Mouse (Mus musculus): ENCODE measurements around the gene Sema3e. TPM values are rescaled to one million over a fixed set of nuclear protein-coding genes. Genes with fewer than 3 reads are reported as not detected.
A peak's percentile ranks its signal among the peaks of the same experiment; 100 is the strongest.

Sema3e gene
- polyA plus RNA-seq, 1 experiment from 2014 or later, result 2.6 TPM

GRCm38 (mm10) chr5:14198344-14199040, 173.4 kb downstream of the Sema3e start:
- H3K36me3 ChIP-seq (ENCODE audit: control insufficient read depth, insufficient read depth, low read length), result no peaks in the 10 kb centered on the region
- no peaks in the 10 kb centered on the region for H3K27me3 ChIP-seq (ENCODE audit: control insufficient read depth, insufficient read depth, low read length)
- no peak overlapping the region for H3K9ac ChIP-seq (ENCODE audit: low read length)
- DNase-seq (ENCODE audit: low spot score) (no peak), ATAC-seq (ENCODE audit: insufficient read depth, low FRiP score, low TSS enrichment) (no peak)
- no peak overlapping the region for H3K27ac ChIP-seq (ENCODE audit: low read depth, low read length)
- H3K4me1 ChIP-seq (ENCODE audit: control insufficient read depth, insufficient read depth, low read length), result no peaks in the 10 kb centered on the region
- no peak overlapping the region for H3K4me3 ChIP-seq (ENCODE audit: low read depth, low read length)
- 76% methylated on average over 3 of the region's 3 CpGs for WGBS
- H3K4me2 ChIP-seq (ENCODE audit: low read depth), result no peak overlapping the region
- no peaks in the 10 kb centered on the region for H3K9me3 ChIP-seq (ENCODE audit: control insufficient read depth, low read length)

DNA sequence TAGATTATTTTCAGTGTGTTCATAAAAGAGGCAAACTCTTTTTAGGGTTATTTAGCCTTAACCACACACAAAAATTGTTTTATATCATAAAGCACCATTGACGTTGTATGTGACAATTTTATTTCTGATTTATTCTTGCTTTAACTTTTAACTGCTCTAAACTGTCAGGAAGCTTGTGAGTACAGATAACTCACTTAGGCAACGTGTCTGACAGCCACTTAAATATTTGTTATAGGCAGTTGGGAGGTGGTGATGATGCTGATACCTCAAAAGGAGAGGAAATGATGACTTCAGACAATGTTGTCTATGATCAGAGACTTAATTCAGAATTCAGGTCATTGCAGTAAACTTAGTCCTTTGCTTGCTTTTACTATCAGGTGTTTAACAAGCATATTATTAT, 181.7 kb downstream of the Sema3e start:
- no peak overlapping the region for H3K9ac ChIP-seq (ENCODE audit: low read length)
- WGBS, result 84% methylated on average over 2 of the region's 2 CpGs
- no peak for ATAC-seq (ENCODE audit: insufficient read depth, low FRiP score, low TSS enrichment)

GRCm38 (mm10) chr5:14209962-14210361, 184.9 kb downstream of the Sema3e start:
- WGBS, result 83% methylated on average over 3 of the region's 3 CpGs
- Histone ChIP-seq H3K4me1 (ENCODE audit: control insufficient read depth, insufficient read depth, low read length) (no peaks in the 10 kb centered on the region), H3K4me3 (ENCODE audit: low read depth, low read length) (no peak overlapping the region), H3K9ac (ENCODE audit: low read length) (no peak overlapping the region), H3K4me2 (ENCODE audit: low read depth) (no peak overlapping the region), H3K9me3 (ENCODE audit: control insufficient read depth, low read length) (no peaks in the 10 kb centered on the region), H3K36me3 (ENCODE audit: control insufficient read depth, insufficient read depth, low read length) (no peaks in the 10 kb centered on the region), H3K27ac (ENCODE audit: low read depth, low read length) (no peak overlapping the region), H3K27me3 (ENCODE audit: control insufficient read depth, insufficient read depth, low read length) (no peaks in the 10 kb centered on the region)
- ATAC-seq (ENCODE audit: insufficient read depth, low FRiP score, low TSS enrichment), result no peak
- DNase-seq (ENCODE audit: low spot score), result no peak

More for the DNA sequence above, 181.7 kb downstream of the Sema3e start:
- H3K4me1 ChIP-seq (ENCODE audit: control insufficient read depth, insufficient read depth, low read length), result no peaks in the 10 kb centered on the region
- no peaks in the 10 kb centered on the region for H3K27me3 ChIP-seq (ENCODE audit: control insufficient read depth, insufficient read depth, low read length)
- H3K27ac ChIP-seq (ENCODE audit: low read depth, low read length), result no peak overlapping the region
- no peak overlapping the region for H3K4me3 ChIP-seq (ENCODE audit: low read depth, low read length)
- DNase-seq (ENCODE audit: low spot score), result no peak
- no peak overlapping the region for H3K4me2 ChIP-seq (ENCODE audit: low read depth)
- H3K9me3 ChIP-seq (ENCODE audit: control insufficient read depth, low read length), result no peaks in the 10 kb centered on the region
- H3K36me3 ChIP-seq (ENCODE audit: control insufficient read depth, insufficient read depth, low read length), result no peaks in the 10 kb centered on the region

DNA sequence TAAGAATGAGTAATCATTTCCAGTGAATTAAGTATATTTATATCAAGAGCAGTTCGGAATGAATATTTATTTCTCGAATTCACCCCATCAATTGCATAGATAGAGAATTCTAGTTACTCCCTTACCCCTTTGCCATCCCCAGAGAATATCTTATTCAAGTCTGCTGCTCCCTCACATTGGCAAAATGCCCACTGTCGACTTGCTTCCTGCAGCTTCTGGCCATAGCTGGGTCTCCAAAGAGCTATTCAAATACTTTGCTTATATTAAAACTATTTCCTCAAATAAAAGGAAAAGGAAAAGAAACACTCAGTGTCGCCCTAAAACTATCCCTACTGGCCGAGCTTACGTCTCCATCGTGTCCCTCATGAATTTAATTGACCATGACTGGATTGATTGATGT, 191.1 kb downstream of the Sema3e start:
- WGBS, result 60% methylated on average over 7 of the region's 7 CpGs

DNA sequence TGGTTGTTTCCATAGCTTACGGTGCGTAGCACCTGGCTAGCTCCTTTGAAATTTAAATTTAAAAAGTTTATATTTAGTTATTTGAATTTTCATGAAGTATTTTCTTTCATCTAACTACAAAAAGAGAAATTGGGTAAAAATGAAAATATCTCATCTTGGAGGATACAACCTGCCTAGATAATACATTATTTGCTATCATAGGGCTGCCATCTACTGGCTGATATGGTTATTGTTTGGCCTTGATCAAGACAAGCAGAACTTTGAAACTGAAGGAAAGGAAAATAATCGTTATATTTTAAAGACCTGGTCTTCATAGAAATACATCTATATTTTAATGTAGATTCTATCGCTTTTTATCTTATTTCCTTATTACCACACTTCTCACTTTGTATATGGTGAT, 193.6 kb downstream of the Sema3e start:
- DNase-seq (ENCODE audit: low spot score) (peak; percentile 17), ATAC-seq (ENCODE audit: insufficient read depth, low FRiP score, low TSS enrichment) (0 out of 2 replicates have a peak, but pooled peaks have one; percentile 17)
- Histone ChIP-seq H3K4me2 (ENCODE audit: low read depth) (no peak overlapping the region), H3K9me3 (ENCODE audit: control insufficient read depth, low read length) (no peaks in the 10 kb centered on the region), H3K4me1 (ENCODE audit: control insufficient read depth, insufficient read depth, low read length) (no peaks in the 10 kb centered on the region), H3K27me3 (ENCODE audit: control insufficient read depth, insufficient read depth, low read length) (no peaks in the 10 kb centered on the region), H3K4me3 (ENCODE audit: low read depth, low read length) (no peak overlapping the region), H3K9ac (ENCODE audit: low read length) (no peak overlapping the region), H3K27ac (ENCODE audit: low read depth, low read length) (no peak overlapping the region), H3K36me3 (ENCODE audit: control insufficient read depth, insufficient read depth, low read length) (no peaks in the 10 kb centered on the region)
- 81% methylated on average over 4 of the region's 4 CpGs for WGBS

More for the DNA sequence above, 191.1 kb downstream of the Sema3e start:
- Histone ChIP-seq H3K36me3 (ENCODE audit: control insufficient read depth, insufficient read depth, low read length) (no peaks in the 10 kb centered on the region), H3K4me2 (ENCODE audit: low read depth) (no peak overlapping the region), H3K27me3 (ENCODE audit: control insufficient read depth, insufficient read depth, low read length) (no peaks in the 10 kb centered on the region), H3K9me3 (ENCODE audit: control insufficient read depth, low read length) (no peaks in the 10 kb centered on the region), H3K9ac (ENCODE audit: low read length) (no peak overlapping the region), H3K4me3 (ENCODE audit: low read depth, low read length) (no peak overlapping the region), H3K4me1 (ENCODE audit: control insufficient read depth, insufficient read depth, low read length) (no peaks in the 10 kb centered on the region), H3K27ac (ENCODE audit: low read depth, low read length) (no peak overlapping the region)
- no peak for DNase-seq (ENCODE audit: low spot score)
- ATAC-seq (ENCODE audit: insufficient read depth, low FRiP score, low TSS enrichment), result no peak

- WGBS, result 92% methylated on average over 6 of the region's 6 CpGs
These were observed 199.4 kb downstream of the Sema3e start for GRCm38 (mm10) chr5:14224509-14224908.

DNA sequence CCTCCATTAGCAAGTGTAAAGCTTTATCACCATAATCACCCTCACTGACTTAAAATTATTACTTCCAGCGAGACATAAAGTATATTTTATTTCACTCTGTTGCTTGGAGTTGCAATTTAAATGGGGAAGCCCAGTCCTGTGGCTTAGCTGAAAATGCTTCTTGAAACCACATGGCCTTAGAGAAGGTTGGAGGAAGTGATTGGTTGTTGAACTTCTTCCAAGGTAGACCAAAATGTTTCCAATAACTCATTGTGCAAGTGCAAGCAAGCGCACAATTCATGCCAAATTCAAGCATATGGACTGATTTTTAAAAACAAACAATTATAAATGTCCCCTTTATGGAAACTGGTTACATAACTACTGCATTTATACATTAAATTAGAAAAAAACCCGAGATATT, 206.0 kb downstream of the Sema3e start:
- Histone ChIP-seq H3K27me3 (ENCODE audit: control insufficient read depth, insufficient read depth, low read length) (no peaks in the 10 kb centered on the region), H3K4me1 (ENCODE audit: control insufficient read depth, insufficient read depth, low read length) (no peaks in the 10 kb centered on the region), H3K36me3 (ENCODE audit: control insufficient read depth, insufficient read depth, low read length) (no peaks in the 10 kb centered on the region), H3K4me2 (ENCODE audit: low read depth) (no peak overlapping the region), H3K4me3 (ENCODE audit: low read depth, low read length) (no peak overlapping the region), H3K9me3 (ENCODE audit: control insufficient read depth, low read length) (no peaks in the 10 kb centered on the region), H3K9ac (ENCODE audit: low read length) (no peak overlapping the region), H3K27ac (ENCODE audit: low read depth, low read length) (no peak overlapping the region)
- WGBS, result 87% methylated on average over 3 of the region's 3 CpGs
- ATAC-seq (ENCODE audit: insufficient read depth, low FRiP score, low TSS enrichment), result no peak
- DNase-seq (ENCODE audit: low spot score), result no peak

More at GRCm38 (mm10) chr5:14224509-14224908, 199.4 kb downstream of the Sema3e start:
- Histone ChIP-seq H3K4me1 (ENCODE audit: control insufficient read depth, insufficient read depth, low read length) (no peaks in the 10 kb centered on the region), H3K27me3 (ENCODE audit: control insufficient read depth, insufficient read depth, low read length) (no peaks in the 10 kb centered on the region), H3K27ac (ENCODE audit: low read depth, low read length) (no peak overlapping the region), H3K4me3 (ENCODE audit: low read depth, low read length) (no peak overlapping the region), H3K9me3 (ENCODE audit: control insufficient read depth, low read length) (no peaks in the 10 kb centered on the region), H3K36me3 (ENCODE audit: control insufficient read depth, insufficient read depth, low read length) (no peaks in the 10 kb centered on the region), H3K9ac (ENCODE audit: low read length) (no peak overlapping the region), H3K4me2 (ENCODE audit: low read depth) (no peak overlapping the region)
- ATAC-seq (ENCODE audit: insufficient read depth, low FRiP score, low TSS enrichment), result no peak
- DNase-seq (ENCODE audit: low spot score), result no peak

DNA sequence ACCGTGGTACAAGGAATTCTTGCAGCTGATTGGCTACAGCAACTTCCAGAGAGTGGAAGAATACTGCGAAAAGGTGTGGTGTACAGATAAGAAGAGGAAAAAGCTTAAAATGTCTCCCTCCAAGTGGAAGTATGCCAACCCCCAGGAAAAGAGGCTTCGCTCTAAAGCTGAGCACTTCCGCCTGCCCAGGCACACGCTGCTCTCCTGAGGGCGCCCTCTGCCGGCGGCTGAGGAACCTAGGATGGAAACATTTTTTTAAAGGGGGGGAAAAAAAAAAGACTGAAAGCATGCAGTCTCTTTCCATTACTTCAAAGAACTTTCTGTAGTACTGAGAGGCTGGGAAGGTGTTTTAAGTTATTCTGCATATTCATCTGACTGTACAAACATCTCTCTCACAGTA, 227.5 kb downstream of the Sema3e start:
- H3K27me3 ChIP-seq (ENCODE audit: control insufficient read depth, insufficient read depth, low read length), result no peaks in the 10 kb centered on the region
- H3K4me1 ChIP-seq (ENCODE audit: control insufficient read depth, insufficient read depth, low read length), result no peaks in the 10 kb centered on the region
- H3K9me3 ChIP-seq (ENCODE audit: control insufficient read depth, low read length), result no peaks in the 10 kb centered on the region
- WGBS, result 52% methylated on average over 8 of the region's 8 CpGs
- H3K36me3 ChIP-seq (ENCODE audit: control insufficient read depth, insufficient read depth, low read length), result no peaks in the 10 kb centered on the region
- H3K27ac ChIP-seq (ENCODE audit: low read depth, low read length), result no peak overlapping the region
- no peak overlapping the region for H3K9ac ChIP-seq (ENCODE audit: low read length)
- ATAC-seq (ENCODE audit: insufficient read depth, low FRiP score, low TSS enrichment) (no peak), DNase-seq (ENCODE audit: low spot score) (peak; percentile 44)
- H3K4me2 ChIP-seq (ENCODE audit: low read depth), result no peak overlapping the region
- H3K4me3 ChIP-seq (ENCODE audit: low read depth, low read length), result no peak overlapping the region

DNA sequence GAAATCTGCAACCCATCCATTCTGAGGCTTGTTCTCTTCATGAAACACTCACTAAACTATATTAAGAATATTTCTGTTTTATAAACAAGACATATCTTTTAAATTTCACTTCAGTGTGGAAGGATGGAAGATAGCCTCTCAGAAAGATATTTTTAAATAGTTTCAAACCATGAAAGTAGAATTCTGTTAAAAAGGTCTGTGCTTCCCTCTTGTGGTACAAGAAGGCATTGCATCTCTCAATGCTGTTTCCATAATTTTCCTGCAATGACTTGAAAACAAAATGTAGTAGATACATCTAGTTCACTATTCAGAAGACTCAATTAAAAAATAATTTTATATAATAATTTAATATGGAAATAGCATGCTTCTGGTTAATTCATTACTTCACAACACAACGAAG, 228.3 kb downstream of the Sema3e start:
- H3K36me3 ChIP-seq (ENCODE audit: control insufficient read depth, insufficient read depth, low read length), result no peaks in the 10 kb centered on the region
- no peaks in the 10 kb centered on the region for H3K4me1 ChIP-seq (ENCODE audit: control insufficient read depth, insufficient read depth, low read length)
- H3K4me2 ChIP-seq (ENCODE audit: low read depth), result no peak overlapping the region
- no peak overlapping the region for H3K9ac ChIP-seq (ENCODE audit: low read length)
- no peak for ATAC-seq (ENCODE audit: insufficient read depth, low FRiP score, low TSS enrichment)
- no peak overlapping the region for H3K4me3 ChIP-seq (ENCODE audit: low read depth, low read length)
- 81% methylated on average over 1 of the region's 1 CpGs for WGBS
- no peaks in the 10 kb centered on the region for H3K27me3 ChIP-seq (ENCODE audit: control insufficient read depth, insufficient read depth, low read length)
- H3K9me3 ChIP-seq (ENCODE audit: control insufficient read depth, low read length), result no peaks in the 10 kb centered on the region
- no peak overlapping the region for H3K27ac ChIP-seq (ENCODE audit: low read depth, low read length)
- no peak for DNase-seq (ENCODE audit: low spot score)
